Mouse (Mus musculus): Measurements from ENCODE around the gene Etv5. TPM values are rescaled to one million over a fixed set of nuclear protein-coding genes. Genes with fewer than 3 reads are reported as not detected.

Etv5 gene
- polyA plus RNA-seq, 1 experiment from 2014 or later = 30.6 TPM

DNA sequence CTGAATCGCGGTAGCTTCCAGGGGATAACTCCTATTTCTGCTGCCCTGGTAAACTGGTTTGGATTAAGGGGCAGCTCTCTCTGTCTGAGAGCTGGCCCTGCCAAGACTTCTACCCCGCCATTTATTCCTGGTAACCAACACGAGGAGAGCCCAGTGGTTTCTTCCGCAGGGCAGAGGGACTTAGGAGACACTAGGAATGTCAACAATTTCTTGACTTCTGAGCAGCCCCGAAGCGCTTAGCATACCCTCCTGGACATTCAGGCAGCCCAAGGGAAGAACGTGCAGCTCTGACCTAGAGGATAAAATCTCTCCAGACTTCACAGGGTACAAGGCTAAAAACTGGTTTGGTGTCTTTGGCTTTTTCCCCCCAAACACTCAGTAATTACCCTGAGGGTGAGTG is 10.1 kb downstream of the Etv5 start:
- Histone ChIP-seq H3K36me3 (replicated peaks; ENCODE audit: control insufficient read depth, insufficient read depth, low read depth, low read length) (no peaks in the 10 kb centered on the region), H3K4me1 (ENCODE audit: control insufficient read depth, insufficient read depth, low read length) (peaks cover 8% of the 10 kb centered on the region; the same call in 1 of the 2 replicates), H3K4me2 (ENCODE audit: low read depth, low read length) (peak overlapping the region; percentile 44), H3K27me3 (ENCODE audit: control insufficient read depth, insufficient read depth, low read length) (no peaks in the 10 kb centered on the region), H3K4me3 (ENCODE audit: low read depth, low read length) (no peak overlapping the region), H3K27ac (replicated peaks; ENCODE audit: low read depth, low read length) (peak overlapping the region; percentile 41; the same call in 1 of the 2 replicates), H3K9ac (replicated peaks; ENCODE audit: low read length) (no peak overlapping the region), H3K9me3 (replicated peaks; ENCODE audit: control insufficient read depth, low read length) (no peaks in the 10 kb centered on the region)
- WGBS = 5% methylated on average over 8 of the region's 8 CpGs
- no peak for ATAC-seq (replicated peaks; ENCODE audit: insufficient number of reproducible peaks, low FRiP score, low TSS enrichment, low read depth)
- DNase-seq (ENCODE audit: low spot score) = peak; percentile 50

DNA sequence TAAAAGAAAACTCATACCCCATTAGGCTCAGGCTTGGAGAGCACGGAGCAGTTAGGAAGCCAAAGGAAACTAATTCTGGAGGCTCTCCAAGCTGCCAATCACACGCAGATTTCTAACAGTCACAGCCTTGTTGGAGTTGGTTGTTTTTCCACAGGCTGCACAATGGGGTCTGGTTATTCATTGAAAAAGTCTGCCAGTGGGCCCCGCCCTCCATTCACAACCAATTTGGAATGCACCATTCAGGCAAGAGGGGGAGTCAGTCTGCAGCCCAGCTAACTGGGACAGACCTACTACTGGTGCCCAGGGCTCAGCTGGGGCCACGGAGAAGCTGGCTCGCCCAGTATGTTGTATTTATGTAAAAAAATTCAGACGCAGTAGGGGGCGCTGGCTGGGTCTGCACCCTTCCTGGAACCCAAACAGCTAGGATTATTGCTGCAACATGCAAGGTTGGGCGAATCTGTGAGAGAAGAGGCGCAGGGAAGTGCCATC is 10.6 kb downstream of the Etv5 start:
- WGBS = 3% methylated on average over 9 of the region's 9 CpGs
- Histone ChIP-seq H3K36me3 (replicated peaks; ENCODE audit: control insufficient read depth, insufficient read depth, low read depth, low read length) (no peaks in the 10 kb centered on the region), H3K4me1 (ENCODE audit: control insufficient read depth, insufficient read depth, low read length) (peaks cover 8% of the 10 kb centered on the region; the same call in 1 of the 2 replicates), H3K27ac (replicated peaks; ENCODE audit: low read depth, low read length) (peak overlapping the region; percentile 41; the same call in 1 of the 2 replicates), H3K9ac (replicated peaks; ENCODE audit: low read length) (no peak overlapping the region), H3K4me3 (ENCODE audit: low read depth, low read length) (no peak overlapping the region), H3K4me2 (ENCODE audit: low read depth, low read length) (peak overlapping the region; percentile 44), H3K27me3 (ENCODE audit: control insufficient read depth, insufficient read depth, low read length) (no peaks in the 10 kb centered on the region), H3K9me3 (replicated peaks; ENCODE audit: control insufficient read depth, low read length) (no peaks in the 10 kb centered on the region)
- ATAC-seq (replicated peaks; ENCODE audit: insufficient number of reproducible peaks, low FRiP score, low TSS enrichment, low read depth) = peak; percentile 93
- DNase-seq (ENCODE audit: low spot score) = peak; percentile 93

DNA sequence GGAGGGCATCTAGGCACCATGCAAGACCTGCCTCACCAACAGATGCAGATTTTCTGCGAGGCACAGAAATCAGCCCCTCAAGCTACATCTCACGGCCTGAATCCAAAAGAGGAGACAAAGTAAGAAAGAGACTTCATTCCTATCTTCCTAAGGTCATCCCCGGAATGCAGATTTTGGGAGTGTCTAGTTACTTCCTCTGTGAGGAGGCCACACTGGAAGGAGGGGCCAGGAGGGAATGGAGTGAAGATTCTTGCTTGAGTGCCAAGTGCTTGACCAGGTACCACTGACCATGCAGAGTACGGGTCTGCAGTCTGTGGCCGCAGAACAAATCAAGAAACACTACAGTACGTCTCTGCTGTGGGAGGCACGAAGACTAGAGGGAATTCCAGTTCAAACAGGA is 12.7 kb downstream of the Etv5 start:
- Histone ChIP-seq H3K4me3 (ENCODE audit: low read depth, low read length) (no peak overlapping the region), H3K9me3 (replicated peaks; ENCODE audit: control insufficient read depth, low read length) (no peaks in the 10 kb centered on the region), H3K4me1 (ENCODE audit: control insufficient read depth, insufficient read depth, low read length) (peaks cover 8% of the 10 kb centered on the region; the same call in 1 of the 2 replicates), H3K4me2 (ENCODE audit: low read depth, low read length) (no peak overlapping the region), H3K9ac (replicated peaks; ENCODE audit: low read length) (no peak overlapping the region), H3K36me3 (replicated peaks; ENCODE audit: control insufficient read depth, insufficient read depth, low read depth, low read length) (no peaks in the 10 kb centered on the region), H3K27me3 (ENCODE audit: control insufficient read depth, insufficient read depth, low read length) (no peaks in the 10 kb centered on the region), H3K27ac (replicated peaks; ENCODE audit: low read depth, low read length) (no peak overlapping the region)
- 62% methylated on average over 7 of the region's 7 CpGs for WGBS
- ATAC-seq (replicated peaks; ENCODE audit: insufficient number of reproducible peaks, low FRiP score, low TSS enrichment, low read depth) = no peak
- DNase-seq (ENCODE audit: low spot score) = no peak

DNA sequence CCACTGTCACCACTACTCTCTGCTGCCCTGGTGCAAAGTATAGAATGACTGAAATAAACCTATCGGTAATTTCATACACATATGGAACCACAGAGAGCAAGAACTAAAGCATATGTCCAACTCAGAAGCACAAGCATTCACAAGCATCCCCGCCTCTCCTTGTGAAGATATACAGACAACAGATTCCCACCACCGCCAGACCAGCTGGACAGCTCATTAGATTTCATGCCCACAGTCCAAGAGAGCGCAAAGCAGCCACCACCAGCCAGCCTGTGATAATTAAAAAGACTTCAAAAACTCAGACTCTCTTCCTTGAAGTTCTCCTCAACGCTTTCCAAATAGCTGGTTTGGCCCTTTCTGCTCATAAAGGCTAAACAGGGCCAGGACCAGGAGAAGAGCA is 17.3 kb downstream of the Etv5 start:
- WGBS = 87% methylated on average over 5 of the region's 5 CpGs

DNA sequence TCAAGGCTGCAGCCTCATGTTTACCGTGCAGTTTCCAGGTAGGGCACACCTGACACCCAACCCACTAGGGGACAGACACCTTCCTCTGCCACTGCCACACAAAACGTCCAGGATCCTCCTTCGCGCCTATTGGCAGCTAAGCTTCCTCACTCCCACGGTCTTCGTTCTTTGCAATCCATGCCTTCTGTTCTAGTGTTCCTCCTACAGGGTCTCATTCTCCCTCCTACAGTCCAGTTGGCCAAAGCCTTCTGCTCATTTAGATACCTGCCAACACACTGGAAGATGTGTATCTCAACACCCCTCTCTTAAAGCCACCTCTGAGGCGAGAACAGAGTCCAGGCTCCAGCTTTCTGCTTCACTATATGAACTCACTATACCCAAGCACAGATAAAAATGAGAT is 21.6 kb downstream of the Etv5 start:
- Histone ChIP-seq H3K9ac (replicated peaks; ENCODE audit: low read length) (no peak overlapping the region), H3K9me3 (replicated peaks; ENCODE audit: control insufficient read depth, low read length) (no peaks in the 10 kb centered on the region), H3K36me3 (replicated peaks; ENCODE audit: control insufficient read depth, insufficient read depth, low read depth, low read length) (no peaks in the 10 kb centered on the region), H3K4me3 (ENCODE audit: low read depth, low read length) (no peak overlapping the region), H3K27ac (replicated peaks; ENCODE audit: low read depth, low read length) (no peak overlapping the region), H3K4me1 (ENCODE audit: control insufficient read depth, insufficient read depth, low read length) (no peaks in the 10 kb centered on the region), H3K4me2 (ENCODE audit: low read depth, low read length) (no peak overlapping the region), H3K27me3 (ENCODE audit: control insufficient read depth, insufficient read depth, low read length) (no peaks in the 10 kb centered on the region)
- no peak for DNase-seq (ENCODE audit: low spot score)
- no peak for ATAC-seq (replicated peaks; ENCODE audit: insufficient number of reproducible peaks, low FRiP score, low TSS enrichment, low read depth)
- WGBS = 95% methylated on average over 7 of the region's 7 CpGs

More for the DNA sequence above, 17.3 kb downstream of the Etv5 start:
- H3K4me2 ChIP-seq (ENCODE audit: low read depth, low read length) = no peak overlapping the region
- H3K27me3 ChIP-seq (ENCODE audit: control insufficient read depth, insufficient read depth, low read length) = no peaks in the 10 kb centered on the region
- no peak overlapping the region for H3K9ac ChIP-seq (replicated peaks; ENCODE audit: low read length)
- H3K27ac ChIP-seq (replicated peaks; ENCODE audit: low read depth, low read length) = no peak overlapping the region
- no peak overlapping the region for H3K4me3 ChIP-seq (ENCODE audit: low read depth, low read length)
- DNase-seq (ENCODE audit: low spot score) (no peak), ATAC-seq (replicated peaks; ENCODE audit: insufficient number of reproducible peaks, low FRiP score, low TSS enrichment, low read depth) (no peak)
- no peaks in the 10 kb centered on the region for H3K36me3 ChIP-seq (replicated peaks; ENCODE audit: control insufficient read depth, insufficient read depth, low read depth, low read length)
- H3K4me1 ChIP-seq (ENCODE audit: control insufficient read depth, insufficient read depth, low read length) = no peaks in the 10 kb centered on the region
- H3K9me3 ChIP-seq (replicated peaks; ENCODE audit: control insufficient read depth, low read length) = no peaks in the 10 kb centered on the region

DNA sequence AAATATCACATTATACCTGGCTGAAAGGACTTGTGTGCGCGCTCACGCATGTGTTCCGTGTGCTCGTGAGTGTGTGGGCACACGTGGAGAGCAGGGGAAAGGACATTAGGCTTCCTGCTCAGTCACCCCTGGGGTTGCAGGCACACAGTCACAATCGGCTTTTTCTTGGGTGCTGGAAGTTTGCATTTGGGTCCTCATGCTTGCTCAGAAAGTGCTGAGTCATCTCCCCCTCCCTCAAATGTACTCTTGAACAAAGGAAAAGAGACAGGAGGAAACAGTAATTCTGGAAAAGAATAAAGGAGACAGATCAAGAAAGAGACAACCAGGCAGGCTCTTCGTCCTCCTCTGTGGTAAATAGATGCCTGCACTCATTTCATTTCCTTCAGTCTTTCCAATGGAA is 22.5 kb downstream of the Etv5 start:
- no peaks in the 10 kb centered on the region for H3K36me3 ChIP-seq (replicated peaks; ENCODE audit: control insufficient read depth, insufficient read depth, low read depth, low read length)
- no peak overlapping the region for H3K4me3 ChIP-seq (ENCODE audit: low read depth, low read length)
- ATAC-seq (replicated peaks; ENCODE audit: insufficient number of reproducible peaks, low FRiP score, low TSS enrichment, low read depth) (no peak), DNase-seq (ENCODE audit: low spot score) (no peak)
- 87% methylated on average over 8 of the region's 8 CpGs for WGBS
- H3K27me3 ChIP-seq (ENCODE audit: control insufficient read depth, insufficient read depth, low read length) = no peaks in the 10 kb centered on the region
- H3K9me3 ChIP-seq (replicated peaks; ENCODE audit: control insufficient read depth, low read length) = no peaks in the 10 kb centered on the region
- H3K4me2 ChIP-seq (ENCODE audit: low read depth, low read length) = no peak overlapping the region
- no peaks in the 10 kb centered on the region for H3K4me1 ChIP-seq (ENCODE audit: control insufficient read depth, insufficient read depth, low read length)
- no peak overlapping the region for H3K9ac ChIP-seq (replicated peaks; ENCODE audit: low read length)
- no peak overlapping the region for H3K27ac ChIP-seq (replicated peaks; ENCODE audit: low read depth, low read length)

DNA sequence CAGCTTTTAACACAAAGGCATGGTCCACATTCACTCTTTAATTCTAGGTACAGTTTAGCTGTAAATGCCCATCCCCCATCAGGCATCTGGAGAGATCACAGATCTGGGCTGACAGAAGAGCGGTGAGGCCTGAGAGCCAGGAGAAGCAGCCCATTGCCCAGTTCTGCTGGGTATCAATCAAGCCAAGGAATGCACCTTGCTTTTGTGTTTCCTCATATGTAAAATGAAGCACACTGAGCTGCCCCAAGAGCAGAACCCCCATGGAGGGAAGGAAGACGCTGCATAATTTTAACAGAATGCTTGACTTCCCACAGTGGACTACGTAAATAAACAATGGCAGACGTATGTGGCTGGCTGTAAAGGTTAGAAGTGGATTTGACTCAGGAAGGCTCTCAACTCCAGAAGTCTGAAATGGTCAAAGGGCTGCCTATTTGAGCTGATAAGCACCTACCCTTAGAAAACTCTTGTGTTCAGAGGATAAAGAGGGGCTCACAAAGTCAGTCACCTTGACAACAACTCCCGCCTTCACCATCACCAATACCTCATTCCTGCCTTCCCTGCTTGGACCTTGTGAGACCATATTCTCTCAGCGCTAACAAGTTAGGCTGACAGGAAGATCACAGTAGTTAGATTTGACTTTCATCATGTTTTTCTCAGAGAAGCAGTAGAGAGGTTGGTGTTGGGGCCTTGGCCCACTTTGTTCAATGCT is 23.2 kb downstream of the Etv5 start:
- DNase-seq (ENCODE audit: low spot score) = no peak
- WGBS = 71% methylated on average over 6 of the region's 6 CpGs
- ATAC-seq (replicated peaks; ENCODE audit: insufficient number of reproducible peaks, low FRiP score, low TSS enrichment, low read depth) = no peak

DNA sequence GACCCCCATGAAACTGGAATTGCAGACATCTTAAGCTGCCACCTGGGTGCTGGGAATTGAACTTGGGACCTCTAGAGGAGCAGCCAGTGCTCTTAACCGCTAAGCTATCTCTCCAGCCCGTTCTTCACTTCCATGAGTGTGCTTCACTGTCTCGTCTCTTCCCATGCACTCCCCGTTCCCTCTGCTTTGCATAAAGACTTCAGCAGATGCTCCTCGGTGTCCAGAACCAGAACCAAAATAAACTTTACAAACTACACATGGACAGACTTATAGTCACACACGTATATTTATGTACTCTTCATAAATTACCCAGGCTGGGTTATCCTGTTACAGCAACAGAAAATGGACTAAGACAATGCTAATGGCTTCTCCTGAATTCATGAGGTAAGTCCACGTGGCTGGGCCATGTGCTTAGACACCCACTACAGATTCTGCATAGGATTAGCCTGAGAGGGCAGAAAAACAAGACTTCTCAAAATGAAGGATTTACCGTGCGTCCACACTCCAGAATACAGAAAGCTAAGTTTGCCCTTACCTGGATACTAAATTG is 25.2 kb downstream of the Etv5 start:
- Histone ChIP-seq H3K27me3 (ENCODE audit: control insufficient read depth, insufficient read depth, low read length) (no peaks in the 10 kb centered on the region), H3K9ac (replicated peaks; ENCODE audit: low read length) (no peak overlapping the region), H3K4me1 (ENCODE audit: control insufficient read depth, insufficient read depth, low read length) (no peaks in the 10 kb centered on the region), H3K9me3 (replicated peaks; ENCODE audit: control insufficient read depth, low read length) (no peaks in the 10 kb centered on the region), H3K4me2 (ENCODE audit: low read depth, low read length) (no peak overlapping the region), H3K27ac (replicated peaks; ENCODE audit: low read depth, low read length) (no peak overlapping the region), H3K36me3 (replicated peaks; ENCODE audit: control insufficient read depth, insufficient read depth, low read depth, low read length) (no peaks in the 10 kb centered on the region), H3K4me3 (ENCODE audit: low read depth, low read length) (no peak overlapping the region)
- 90% methylated on average over 9 of the region's 9 CpGs for WGBS
- ATAC-seq (replicated peaks; ENCODE audit: insufficient number of reproducible peaks, low FRiP score, low TSS enrichment, low read depth) (no peak), DNase-seq (ENCODE audit: low spot score) (no peak)

More for the DNA sequence above, 23.2 kb downstream of the Etv5 start:
- H3K36me3 ChIP-seq (replicated peaks; ENCODE audit: control insufficient read depth, insufficient read depth, low read depth, low read length) = no peaks in the 10 kb centered on the region
- H3K9ac ChIP-seq (replicated peaks; ENCODE audit: low read length) = no peak overlapping the region
- H3K9me3 ChIP-seq (replicated peaks; ENCODE audit: control insufficient read depth, low read length) = no peaks in the 10 kb centered on the region
- no peak overlapping the region for H3K4me2 ChIP-seq (ENCODE audit: low read depth, low read length)
- no peak overlapping the region for H3K27ac ChIP-seq (replicated peaks; ENCODE audit: low read depth, low read length)
- H3K4me1 ChIP-seq (ENCODE audit: control insufficient read depth, insufficient read depth, low read length) = no peaks in the 10 kb centered on the region
- H3K27me3 ChIP-seq (ENCODE audit: control insufficient read depth, insufficient read depth, low read length) = no peaks in the 10 kb centered on the region
- no peak overlapping the region for H3K4me3 ChIP-seq (ENCODE audit: low read depth, low read length)

All from embryonic facial prominence, embryonic 11.5 days (tissue).